Mouse (Mus musculus) heart, embryonic 11.5 days (tissue): ENCODE measurements around the gene Khdrbs1. TPM values are rescaled to one million over a fixed set of nuclear protein-coding genes. Genes with fewer than 3 reads are reported as not detected.
"Not testable (repeated sequence)": the region's sequence is repeated elsewhere in the genome, so short reads cannot be mapped to it uniquely, and the experiment has no call there.

ENCODE experiments used
- ATAC-seq: fragments of 200-750 bp; cut with Nextera tagmentation; replicated peaks from 2 replicates; pipeline ENCODE4 v1.8.0; 2017; ENCODE audit warnings: moderate library complexity; ENCODE audit not compliant: insufficient number of reproducible peaks, low FRiP score, low TSS enrichment
- H3K27ac ChIP-seq: fragments of 300-500 bp; sonication (generic); 2 replicates; pipeline ENCODE4 v1.5.1; 2014; ENCODE audit warnings: mild to moderate bottlenecking, low read depth, low read length
- H3K27me3 ChIP-seq: fragments of 300-500 bp; sonication (generic); 2 replicates; pipeline ENCODE4 v1.6.1; 2014; ENCODE audit warnings: mild to moderate bottlenecking, low read length, mixed read lengths; ENCODE audit not compliant: control insufficient read depth, insufficient read depth
- H3K36me3 ChIP-seq: fragments of 300-500 bp; sonication (generic); 2 replicates; pipeline ENCODE4 v1.6.1; 2014; ENCODE audit warnings: mild to moderate bottlenecking, low read length, moderate library complexity, mixed read lengths; ENCODE audit not compliant: control insufficient read depth, insufficient read depth
- H3K4me1 ChIP-seq: fragments of 300-500 bp; sonication (generic); 2 replicates; pipeline ENCODE4 v1.6.1; 2014; ENCODE audit warnings: low read length; ENCODE audit not compliant: control insufficient read depth, insufficient read depth
- H3K4me2 ChIP-seq: fragments of 300-500 bp; sonication (generic); 2 replicates; pipeline ENCODE4 v1.6.1; 2014; ENCODE audit warnings: mild to moderate bottlenecking, moderate library complexity
- H3K4me3 ChIP-seq: fragments of 300-500 bp; sonication (generic); 2 replicates; pipeline ENCODE4 v1.5.1; 2014; ENCODE audit warnings: low read depth, low read length
- H3K9ac ChIP-seq: fragments of 300-500 bp; sonication (generic); 2 replicates; pipeline ENCODE4 v1.6.1; 2014; ENCODE audit warnings: mild to moderate bottlenecking, low read depth, low read length, moderate library complexity
- H3K9me3 ChIP-seq: fragments of 300-500 bp; sonication (generic); replicated peaks from 2 replicates; pipeline ENCODE4 v1.6.1; 2016; ENCODE audit warnings: low read length; ENCODE audit not compliant: control insufficient read depth
- WGBS: fragments of 180-500 bp; shearing (Covaris S2); extraction: QIAGEN DNeasy Blood & Tissue Kit; methylation state at CpG from one replicate; pipeline ENCODE4 v1.1.7; 2014; ENCODE audit not compliant: insufficient replicate concordance; 5-methylcytosine and 5-hydroxymethylcytosine counted together
- polyA plus RNA-seq: library from polyadenylated mRNA; unstranded; fragments of >200 nt; fragmentation: Nextera tagmentation; extraction: Ambion mirVana; gene quantifications from 2 replicates; pipeline ENCODE4 v1.2.1, GENCODE M21; 2014

Khdrbs1 gene
- polyA plus RNA-seq, 1 experiment from 2014 or later, result 73.0 TPM

GRCm38 (mm10) chr4:129781881-129782675 is 40.0 kb upstream of the Khdrbs1 start:
- peaks cover 9% of the 10 kb centered on the region; the same call in 1 of the 2 replicates for H3K4me1 ChIP-seq
- H3K36me3 ChIP-seq, result no peaks in the 10 kb centered on the region
- no peaks in the 10 kb centered on the region for H3K9me3 ChIP-seq
- H3K9ac ChIP-seq, result no peak overlapping the region
- 21% methylated on average over 4 of the region's 4 CpGs for WGBS
- H3K27me3 ChIP-seq, result no peaks in the 10 kb centered on the region
- ATAC-seq, result 0 out of 2 replicates have a peak, but pooled peaks have one; percentile 52
- 0 out of 2 replicates have a peak overlapping the region, but pooled peaks have one; percentile 8 for H3K27ac ChIP-seq
- 0 out of 2 replicates have a peak overlapping the region, but pooled peaks have one; percentile 25 for H3K4me2 ChIP-seq
- no peak overlapping the region for H3K4me3 ChIP-seq

GRCm38 (mm10) chr4:129771672-129772521 is 29.8 kb upstream of the Khdrbs1 start:
- peaks cover 7% of the 10 kb centered on the region for H3K4me1 ChIP-seq
- WGBS, result 4% methylated on average over 21 of the region's 21 CpGs
- no peaks in the 10 kb centered on the region for H3K9me3 ChIP-seq
- no peaks in the 10 kb centered on the region for H3K36me3 ChIP-seq
- H3K9ac ChIP-seq, result peak overlapping the region; percentile 47; the same call in 1 of the 2 replicates
- H3K4me3 ChIP-seq, result peak overlapping the region; percentile 19
- H3K27me3 ChIP-seq, result no peaks in the 10 kb centered on the region
- no peak overlapping the region for H3K27ac ChIP-seq
- ATAC-seq, result no peak
- peak overlapping the region; percentile 62 for H3K4me2 ChIP-seq

GRCm38 (mm10) chr4:129771314-129771671 is 29.2 kb upstream of the Khdrbs1 start:
- Histone ChIP-seq H3K9me3 (no peaks in the 10 kb centered on the region), H3K4me1 (peaks cover 7% of the 10 kb centered on the region), H3K9ac (peak overlapping the region; percentile 47; the same call in 1 of the 2 replicates), H3K27ac (no peak overlapping the region), H3K36me3 (no peaks in the 10 kb centered on the region), H3K27me3 (no peaks in the 10 kb centered on the region), H3K4me3 (peak overlapping the region; percentile 19), H3K4me2 (peak overlapping the region; percentile 62)
- 30% methylated on average over 7 of the region's 7 CpGs for WGBS
- no peak for ATAC-seq

GRCm38 (mm10) chr4:129770600-129770999 is 28.5 kb upstream of the Khdrbs1 start:
- no peaks in the 10 kb centered on the region for H3K36me3 ChIP-seq
- H3K9ac ChIP-seq, result no peak overlapping the region
- peaks cover 7% of the 10 kb centered on the region for H3K4me1 ChIP-seq
- no peaks in the 10 kb centered on the region for H3K27me3 ChIP-seq
- H3K4me2 ChIP-seq, result no peak overlapping the region
- no peak overlapping the region for H3K27ac ChIP-seq
- ATAC-seq, result no peak
- 51% methylated on average over 6 of the region's 6 CpGs for WGBS
- H3K4me3 ChIP-seq, result no peak overlapping the region
- H3K9me3 ChIP-seq, result no peaks in the 10 kb centered on the region

GRCm38 (mm10) chr4:129768742-129769141 is 26.6 kb upstream of the Khdrbs1 start:
- not testable (repeated sequence) for H3K9me3 ChIP-seq, H3K27me3 ChIP-seq, ATAC-seq, H3K9ac ChIP-seq, H3K4me3 ChIP-seq, H3K4me1 ChIP-seq, H3K36me3 ChIP-seq, H3K27ac ChIP-seq, H3K4me2 ChIP-seq
- WGBS, result 70% methylated on average over 3 of the region's 3 CpGs

- Histone ChIP-seq H3K36me3 (no peaks in the 10 kb centered on the region), H3K4me2 (no peak overlapping the region)
- 84% methylated on average over 8 of the region's 8 CpGs for WGBS
These were observed 25.7 kb upstream of the Khdrbs1 start for GRCm38 (mm10) chr4:129767782-129768181.

GRCm38 (mm10) chr4:129765351-129765750 is 23.2 kb upstream of the Khdrbs1 start:
- 88% methylated on average over 3 of the region's 3 CpGs for WGBS
- H3K36me3 ChIP-seq, result no peaks in the 10 kb centered on the region
- H3K27ac ChIP-seq, result no peak overlapping the region
- H3K4me1 ChIP-seq, result no peaks in the 10 kb centered on the region
- no peak overlapping the region for H3K4me2 ChIP-seq
- H3K9ac ChIP-seq, result no peak overlapping the region
- H3K4me3 ChIP-seq, result no peak overlapping the region
- H3K27me3 ChIP-seq, result no peaks in the 10 kb centered on the region
- no peak for ATAC-seq
- no peaks in the 10 kb centered on the region for H3K9me3 ChIP-seq

More at GRCm38 (mm10) chr4:129767782-129768181, 25.7 kb upstream of the Khdrbs1 start:
- no peak for ATAC-seq
- Histone ChIP-seq H3K4me3 (no peak overlapping the region), H3K27ac (no peak overlapping the region), H3K9ac (no peak overlapping the region), H3K4me1 (peaks cover 7% of the 10 kb centered on the region), H3K27me3 (no peaks in the 10 kb centered on the region), H3K9me3 (no peaks in the 10 kb centered on the region)

GRCm38 (mm10) chr4:129762496-129762895 is 20.4 kb upstream of the Khdrbs1 start:
- not testable (repeated sequence) for H3K9ac ChIP-seq, H3K4me2 ChIP-seq, H3K9me3 ChIP-seq, H3K36me3 ChIP-seq, H3K4me1 ChIP-seq, H3K27ac ChIP-seq, ATAC-seq, H3K4me3 ChIP-seq, H3K27me3 ChIP-seq
- 64% methylated on average over 1 of the region's 1 CpGs for whole genome bisulfite sequencing
